Mouse (Mus musculus): Measurements from ENCODE around the gene Rnf26.

DNA sequence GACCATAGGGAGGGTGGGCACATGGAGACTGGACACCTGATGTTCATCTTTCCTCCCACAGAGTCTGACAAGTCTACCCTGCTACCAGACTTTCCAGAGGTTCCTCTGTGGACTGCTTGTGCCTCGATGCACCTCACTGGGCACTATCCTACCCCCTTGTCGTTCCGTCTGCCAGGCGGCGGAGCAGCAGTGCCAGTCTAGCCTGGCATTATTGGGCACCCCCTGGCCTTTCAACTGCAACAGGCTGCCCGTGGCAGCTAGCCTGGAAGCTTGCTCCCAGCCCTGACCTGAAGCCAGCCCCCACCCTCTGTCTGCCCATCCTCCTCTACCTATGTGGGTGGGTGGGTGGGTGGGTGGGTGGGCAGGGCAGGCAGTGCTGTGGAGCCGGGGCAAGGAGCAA is 7.1 kb downstream of the Rnf26 start:
- no peak for TF ChIP-seq ZC3H11A (IDR thresholded peaks at IDR 0.05; ENCODE audit: borderline replicate concordance, low read depth, low read length)
- TF ChIP-seq CHD2 (IDR thresholded peaks at IDR 0.05; ENCODE audit: low read depth, low read length): no peak
